Mouse (Mus musculus) small intestine, adult 2 months (tissue): ENCODE measurements around the gene Slc9a5. TPM values are rescaled to one million over a fixed set of nuclear protein-coding genes. Genes with fewer than 3 reads are reported as not detected.

Experiments
- H3K27ac ChIP-seq: fragments of 200-500 bp; 2 replicates; pipeline ENCODE4 v1.5.1; 2012; ENCODE audit warnings: low read depth, low read length, control low read depth, inconsistent platforms; ENCODE audit not compliant: insufficient read depth
- H3K27me3 ChIP-seq: fragments of 200-500 bp; 2 replicates; pipeline ENCODE4 v1.6.1; 2012; ENCODE audit warnings: mild to moderate bottlenecking, moderate library complexity, low read length, inconsistent platforms; ENCODE audit not compliant: control insufficient read depth, insufficient read depth
- H3K36me3 ChIP-seq: fragments of 200-500 bp; 2 replicates; pipeline ENCODE4 v1.6.1; 2012; ENCODE audit warnings: mild to moderate bottlenecking, low read length, control low read depth, inconsistent platforms; ENCODE audit not compliant: control insufficient read depth, insufficient read depth
- H3K4me1 ChIP-seq: fragments of 200-500 bp; 2 replicates; pipeline ENCODE4 v1.6.1; 2012; ENCODE audit warnings: low read length, inconsistent platforms, mixed read lengths; ENCODE audit not compliant: control insufficient read depth, insufficient read depth, insufficient read length
- H3K4me3 ChIP-seq: fragments of 200-500 bp; 2 replicates; pipeline ENCODE4 v1.5.1; 2012; ENCODE audit warnings: low read depth, mild to moderate bottlenecking, control low read depth, inconsistent platforms, low read length, moderate library complexity
- CTCF ChIP-seq: fragments of 200-500 bp; IDR thresholded peaks from 2 replicates; pipeline ENCODE4 v1.5.1; 2012; ENCODE audit warnings: low read depth, mild to moderate bottlenecking, control low read depth, inconsistent platforms, low read length, moderate library complexity, mixed read lengths; ENCODE audit not compliant: insufficient replicate concordance, insufficient read length; ENCODE audit errors: extremely low read depth
- POLR2A ChIP-seq: fragments of 200-500 bp; IDR thresholded peaks from 2 replicates; pipeline ENCODE4 v1.6.1; 2012; ENCODE audit warnings: low read depth, mild to moderate bottlenecking, control low read depth, inconsistent platforms, low read length, moderate library complexity
- WGBS: fragments of 180-500 bp; shearing (Covaris S2); methylation state at CpG from one replicate; pipeline ENCODE4 v1.1.7; 2018; 5-methylcytosine and 5-hydroxymethylcytosine counted together
- polyA plus RNA-seq: library from polyadenylated mRNA; depleted of rRNA; stranded (reverse); fragments of >200 nt; gene quantifications from 2 replicates; pipeline ENCODE4 v1.2.3, GENCODE M21; 2012; rRNA removed

Gene Slc9a5
- polyA plus RNA-seq = 1.4 and 3.1 TPM in 2 replicates

DNA sequence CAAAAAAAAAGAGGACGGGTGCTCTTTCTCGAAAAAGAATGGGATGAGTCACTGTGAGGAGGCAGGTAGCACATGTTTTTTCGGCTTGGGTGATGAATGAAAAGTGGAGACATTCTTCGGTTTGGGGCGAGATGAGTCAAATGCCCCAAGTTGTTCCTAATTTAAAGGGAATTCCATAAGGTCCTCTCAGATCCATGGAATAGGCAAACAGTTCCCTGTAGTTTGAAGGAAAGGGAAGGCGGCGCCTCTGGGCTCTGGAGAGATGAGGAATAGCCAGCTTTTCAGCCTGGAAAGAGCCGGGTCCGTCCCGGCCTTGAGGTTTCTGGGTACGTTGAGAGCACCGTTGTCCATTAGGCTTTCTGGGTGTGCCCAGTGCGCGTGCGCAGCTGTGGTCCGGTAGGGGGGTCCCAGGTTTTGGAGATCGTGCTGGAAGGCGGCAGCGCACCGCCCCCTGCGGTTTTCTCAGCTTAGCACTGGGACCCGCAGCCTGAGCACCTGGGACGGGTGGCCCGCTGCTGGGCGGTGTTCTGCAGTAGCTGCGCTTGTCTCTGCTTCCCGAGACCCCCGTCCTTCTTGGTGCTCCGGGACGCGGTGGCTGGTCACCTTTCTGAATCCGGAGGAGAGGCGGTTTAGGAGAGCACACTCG is at the start of gene Slc9a5:
Slc9a5 (plus strand) TSS at position 394 of the 646 bp plus-strand sequence.
- under 1% methylated on average over 34 of the region's 34 CpGs for WGBS
- H3K4me1 ChIP-seq = peaks cover 22% of the 10 kb centered on the region
- H3K27me3 ChIP-seq = peaks cover 11% of the 10 kb centered on the region; the same call in 1 of the 2 replicates
- peak within 1 kb of the TSS; percentile 77 for H3K4me3 ChIP-seq
- TF ChIP-seq POLR2A (no peak), CTCF (no peak)
- peak within 1 kb of the TSS; percentile 55 for H3K27ac ChIP-seq
- no peaks in the 10 kb centered on the region for H3K36me3 ChIP-seq

DNA sequence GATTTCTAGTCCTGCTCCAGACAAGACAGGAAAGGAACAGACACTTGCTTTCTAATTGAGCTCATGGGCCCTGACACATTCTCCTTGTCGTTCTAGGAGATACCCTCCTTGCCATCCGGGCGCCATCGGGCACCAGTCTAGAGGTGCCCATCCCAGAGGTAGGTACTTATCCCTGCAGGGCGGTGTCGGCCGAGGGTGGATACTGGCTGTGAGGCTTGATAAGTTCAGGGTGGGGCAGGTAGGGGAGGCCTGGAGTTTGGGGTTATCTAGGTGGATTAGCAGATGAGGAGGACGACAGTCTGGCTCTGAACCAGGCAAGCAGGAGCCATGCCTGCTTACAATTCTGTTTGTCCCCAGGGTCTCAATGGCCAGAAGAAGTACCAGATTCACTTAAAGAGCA is 48.7 kb upstream of the Slc9a5 start:
- no peaks in the 10 kb centered on the region for H3K27me3 ChIP-seq
- no peak overlapping the region for H3K4me3 ChIP-seq
- H3K4me1 ChIP-seq = peaks cover 17% of the 10 kb centered on the region
- TF ChIP-seq CTCF (no peak), POLR2A (no peak)
- WGBS = 59% methylated on average over 8 of the region's 8 CpGs
- peaks cover 43% of the 10 kb centered on the region for H3K36me3 ChIP-seq
- H3K27ac ChIP-seq = no peak overlapping the region

DNA sequence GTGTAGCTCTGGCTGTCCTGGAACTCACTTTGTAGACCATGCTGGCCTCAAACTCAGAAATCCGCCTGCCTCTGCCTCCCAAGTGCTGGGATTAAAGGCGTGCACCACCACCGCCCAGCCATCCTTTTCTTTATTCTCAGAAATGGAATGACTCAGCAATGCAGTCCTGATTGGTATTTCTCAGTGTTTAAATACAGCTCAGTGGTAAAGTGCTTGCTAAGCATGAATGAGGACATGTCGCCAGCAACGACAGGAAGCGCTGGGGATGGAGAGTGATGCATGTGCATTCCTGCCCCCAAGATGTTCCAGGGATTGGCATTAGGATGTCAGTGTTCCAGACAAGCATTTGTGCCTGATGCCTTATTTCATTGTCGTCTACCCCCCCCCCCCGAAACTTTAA is 45.2 kb upstream of the Slc9a5 start:
- peaks cover 55% of the 10 kb centered on the region for H3K36me3 ChIP-seq
- H3K27ac ChIP-seq = no peak overlapping the region
- TF ChIP-seq CTCF (no peak), POLR2A (no peak)
- peaks cover 16% of the 10 kb centered on the region for H3K4me1 ChIP-seq
- H3K4me3 ChIP-seq = no peak overlapping the region
- no peaks in the 10 kb centered on the region for H3K27me3 ChIP-seq
- 78% methylated on average over 8 of the region's 8 CpGs for WGBS

DNA sequence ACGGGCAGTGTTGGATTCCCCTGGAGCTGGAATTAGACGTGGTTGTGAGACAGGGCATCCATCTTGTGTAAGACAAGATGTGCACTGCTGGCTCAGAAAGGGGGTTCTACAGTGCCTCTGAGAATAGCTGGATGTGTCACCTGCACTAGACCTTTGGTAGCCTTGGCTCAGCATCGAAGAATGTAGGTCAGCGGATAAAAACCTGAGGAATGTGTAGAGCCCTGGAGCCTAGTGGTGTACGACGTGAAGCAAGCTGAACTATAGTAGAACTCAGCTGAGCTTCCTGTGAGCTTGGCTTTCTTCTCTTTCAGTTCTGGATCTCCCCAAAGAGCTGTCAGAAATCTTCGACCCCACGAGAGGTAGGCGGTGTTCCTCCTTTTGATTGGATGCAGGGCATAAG is 44.8 kb upstream of the Slc9a5 start:
- TF ChIP-seq CTCF = no peak
- TF ChIP-seq POLR2A = no peak
- WGBS = 79% methylated on average over 9 of the region's 9 CpGs
- no peak overlapping the region for H3K27ac ChIP-seq
- H3K36me3 ChIP-seq = peaks cover 58% of the 10 kb centered on the region
- H3K27me3 ChIP-seq = no peaks in the 10 kb centered on the region
- no peak overlapping the region for H3K4me3 ChIP-seq
- peaks cover 12% of the 10 kb centered on the region for H3K4me1 ChIP-seq

DNA sequence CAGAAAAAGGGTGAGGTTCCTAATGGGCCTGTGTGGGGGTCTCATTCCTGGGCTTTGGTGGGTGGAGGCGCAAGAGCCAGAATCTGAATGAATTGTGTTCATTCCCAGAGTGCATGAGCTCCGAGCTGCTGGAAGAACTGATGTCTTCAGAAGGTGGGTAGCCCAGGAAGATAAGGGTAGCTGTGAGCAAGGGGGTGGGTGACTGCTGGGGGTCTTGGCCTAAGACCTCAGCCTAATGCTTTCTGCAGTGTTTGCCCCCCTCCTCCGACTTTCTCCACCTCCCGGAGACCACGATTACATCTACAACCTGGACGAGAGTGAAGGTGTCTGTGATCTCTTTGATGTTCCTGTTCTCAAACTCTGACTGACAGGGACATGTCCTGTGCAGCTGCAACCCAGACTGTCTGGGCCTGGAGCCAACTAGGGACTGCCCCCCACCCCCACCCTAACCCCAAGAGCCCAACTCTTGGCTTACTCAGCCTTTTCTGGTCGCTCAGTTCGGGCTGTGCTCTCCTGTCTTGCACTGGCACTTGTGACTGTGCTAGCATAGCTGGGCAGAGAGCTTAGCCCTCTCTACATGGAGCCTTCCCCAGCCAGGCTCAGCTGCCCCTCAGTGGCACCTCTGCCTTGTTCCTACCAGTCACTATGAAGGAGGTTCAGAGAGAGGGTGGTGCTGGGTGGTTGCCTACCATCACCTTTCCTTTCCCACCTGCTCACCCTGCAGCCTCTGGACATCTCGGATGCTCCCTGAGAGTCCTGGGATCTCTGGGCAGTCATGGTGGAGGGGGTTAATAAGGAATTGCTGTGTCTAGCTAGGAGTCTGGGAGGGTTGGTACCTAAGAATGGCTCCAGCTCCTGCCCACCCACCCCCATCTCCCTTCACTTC is 44.1 kb upstream of the Slc9a5 start:
- 46% methylated on average over 9 of the region's 9 CpGs for WGBS
- no peak for TF ChIP-seq CTCF
- TF ChIP-seq POLR2A = no peak

DNA sequence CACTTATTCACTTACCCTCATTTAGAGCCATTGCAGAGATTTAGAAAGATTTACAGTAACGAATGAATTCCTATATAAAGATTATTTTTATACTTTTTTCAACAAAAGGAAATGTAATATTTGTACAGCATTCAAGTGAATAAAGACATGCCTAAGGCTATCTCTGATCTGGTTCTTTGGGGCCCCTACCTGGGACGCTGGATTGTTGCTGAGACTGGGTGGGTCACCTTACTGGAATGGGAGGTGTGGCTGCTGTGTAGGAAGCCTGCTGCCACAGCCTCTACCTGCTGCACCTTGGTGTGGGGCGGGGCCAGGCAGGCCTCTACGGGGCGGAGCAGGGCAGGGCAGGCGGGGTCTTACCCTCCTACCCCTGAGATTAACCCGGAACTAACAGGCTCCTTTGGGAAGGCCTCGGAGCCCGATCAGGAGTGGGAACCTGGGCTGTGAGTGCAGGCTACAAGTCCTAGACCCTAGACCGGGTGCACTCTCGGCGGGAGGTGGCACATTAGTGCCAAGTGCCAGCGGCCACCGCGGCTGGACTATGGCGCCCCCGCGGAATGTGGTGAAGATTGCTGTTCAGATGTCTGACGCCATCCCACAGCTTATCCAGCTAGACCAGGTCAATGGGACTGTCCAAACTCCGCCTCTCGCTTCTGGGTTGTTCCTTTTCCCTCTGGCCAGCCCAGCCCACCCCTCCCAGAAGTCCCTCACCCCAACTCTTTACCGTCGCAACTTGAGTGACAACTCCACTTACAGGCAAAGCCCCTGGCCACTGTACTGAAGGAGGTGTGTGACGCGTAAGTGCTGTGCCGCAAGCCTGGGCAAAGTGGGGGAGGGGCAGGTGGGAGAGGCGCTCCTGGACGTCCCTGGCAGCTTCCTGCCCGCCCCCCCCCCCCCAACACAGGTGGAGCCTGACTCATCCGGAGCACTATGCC is 43.2 kb upstream of the Slc9a5 start, which contains the start of gene Elmo3:
Elmo3 (plus strand) TSS at position 391 of the 935 bp plus-strand sequence.
- WGBS = 7% methylated on average over 30 of the region's 30 CpGs
- H3K4me1 ChIP-seq = peaks cover 9% of the 10 kb centered on the region
- H3K27ac ChIP-seq = peak within 1 kb of the TSS; percentile 89
- H3K4me3 ChIP-seq = peak within 1 kb of the TSS; percentile 92
- peaks cover 57% of the 10 kb centered on the region for H3K36me3 ChIP-seq
- no peaks in the 10 kb centered on the region for H3K27me3 ChIP-seq
- TF ChIP-seq POLR2A (peak; percentile 72; the same call in 1 of the 2 replicates), CTCF (no peak)

More for the DNA sequence above, 44.1 kb upstream of the Slc9a5 start:
- Histone ChIP-seq H3K27me3 (no peaks in the 10 kb centered on the region), H3K4me3 (no peak overlapping the region), H3K4me1 (peaks cover 11% of the 10 kb centered on the region), H3K27ac (no peak overlapping the region), H3K36me3 (peaks cover 60% of the 10 kb centered on the region)
